Mouse (Mus musculus) hindbrain, embryonic 13.5 days (tissue): ENCODE measurements around the gene Asic4. TPM values are rescaled to one million over a fixed set of nuclear protein-coding genes. Genes with fewer than 3 reads are reported as not detected.

Experiments
- ATAC-seq: fragments of 200-750 bp; cut with Nextera tagmentation; 2 replicates; pipeline ENCODE4 v1.8.0; 2017; ENCODE audit warnings: moderate TSS enrichment; ENCODE audit not compliant: low FRiP score
- H3K27ac ChIP-seq: fragments of 300-500 bp; sonication (generic); 2 replicates; pipeline ENCODE4 v1.5.1; 2015; ENCODE audit warnings: inconsistent platforms, mild to moderate bottlenecking, moderate library complexity
- H3K27me3 ChIP-seq: fragments of 300-500 bp; sonication (generic); 2 replicates; pipeline ENCODE4 v1.6.1; 2015; ENCODE audit warnings: mild to moderate bottlenecking, inconsistent platforms
- H3K36me3 ChIP-seq: fragments of 300-500 bp; sonication (generic); 2 replicates; pipeline ENCODE4 v1.6.1; 2015; ENCODE audit warnings: mild to moderate bottlenecking, inconsistent platforms
- H3K4me1 ChIP-seq: fragments of 300-500 bp; sonication (generic); replicated peaks from 2 replicates; pipeline ENCODE4 v1.6.1; 2015; ENCODE audit warnings: inconsistent platforms
- H3K4me2 ChIP-seq: fragments of 300-500 bp; sonication (generic); 2 replicates; pipeline ENCODE4 v1.6.1; 2015; ENCODE audit warnings: inconsistent platforms, mild to moderate bottlenecking, moderate library complexity
- H3K4me3 ChIP-seq: fragments of 300-500 bp; sonication (generic); 2 replicates; pipeline ENCODE4 v1.5.1; 2015; ENCODE audit warnings: mild to moderate bottlenecking, inconsistent platforms
- H3K9ac ChIP-seq: fragments of 300-500 bp; sonication (generic); 2 replicates; pipeline ENCODE4 v1.6.1; 2015; ENCODE audit warnings: mild to moderate bottlenecking, inconsistent platforms
- H3K9me3 ChIP-seq: fragments of 300-500 bp; sonication (generic); 2 replicates; pipeline ENCODE4 v1.6.1; 2016; ENCODE audit warnings: inconsistent platforms
- WGBS: fragments of 180-500 bp; shearing (Covaris S2); methylation state at CpG from one replicate; pipeline ENCODE4 v1.1.7; 2015; 5-methylcytosine and 5-hydroxymethylcytosine counted together
- polyA plus RNA-seq: library from polyadenylated mRNA; unstranded; fragments of >200 nt; fragmentation: Nextera tagmentation; extraction: Ambion mirVana; gene quantifications from 2 replicates; pipeline ENCODE4 v1.2.1, GENCODE M21; 2015

The Asic4 gene
- polyA plus RNA-seq = 25.9 and 29.3 TPM in 2 replicates

GRCm38 (mm10) chr1:75450314-75451005, at the start of gene Asic4:
Gene Asic4, plus strand, starts transcription at chr1:75450436.
- H3K4me2 ChIP-seq = peak within 1 kb of the TSS; percentile 71
- no peak for ATAC-seq
- H3K9me3 ChIP-seq = no peaks in the 10 kb centered on the region
- H3K4me1 ChIP-seq = peaks cover 98% of the 10 kb centered on the region
- H3K4me3 ChIP-seq = peak within 1 kb of the TSS; percentile 41
- H3K27me3 ChIP-seq = peaks cover 66% of the 10 kb centered on the region
- H3K9ac ChIP-seq = peak within 1 kb of the TSS; percentile 78
- WGBS = 2% methylated on average over 35 of the region's 35 CpGs
- H3K27ac ChIP-seq = peak within 1 kb of the TSS; percentile 93
- no peaks in the 10 kb centered on the region for H3K36me3 ChIP-seq

GRCm38 (mm10) chr1:75400493-75401115, 49.6 kb upstream of the Asic4 start:
- Histone ChIP-seq H3K27me3 (0 out of 2 replicates have a peak, but pooled peaks cover 3% of the 10 kb centered on the region), H3K4me3 (peak overlapping the region; percentile 7; the same call in 1 of the 2 replicates), H3K9ac (peak overlapping the region; percentile 51; the same call in 1 of the 2 replicates), H3K27ac (0 out of 2 replicates have a peak overlapping the region, but pooled peaks have one; percentile 72), H3K9me3 (no peaks in the 10 kb centered on the region), H3K4me1 (peaks cover 25% of the 10 kb centered on the region), H3K36me3 (peaks cover 53% of the 10 kb centered on the region), H3K4me2 (peak overlapping the region; percentile 36)
- WGBS = 48% methylated on average over 6 of the region's 6 CpGs
- no peak for ATAC-seq

- H3K27ac ChIP-seq = no peak overlapping the region
- peaks cover 7% of the 10 kb centered on the region for H3K4me1 ChIP-seq
- H3K4me2 ChIP-seq = no peak overlapping the region
- no peak for ATAC-seq
- WGBS = 88% methylated on average over 3 of the region's 3 CpGs
- no peak overlapping the region for H3K4me3 ChIP-seq
- peaks cover 69% of the 10 kb centered on the region for H3K36me3 ChIP-seq
- no peak overlapping the region for H3K9ac ChIP-seq
- H3K27me3 ChIP-seq = 0 out of 2 replicates have a peak, but pooled peaks cover 3% of the 10 kb centered on the region
- no peaks in the 10 kb centered on the region for H3K9me3 ChIP-seq
These were observed 44.7 kb upstream of the Asic4 start for GRCm38 (mm10) chr1:75405547-75405946.

- no peak overlapping the region for H3K27ac ChIP-seq
- H3K4me3 ChIP-seq = no peak overlapping the region
- 0 out of 2 replicates have a peak, but pooled peaks cover 3% of the 10 kb centered on the region for H3K27me3 ChIP-seq
- no peak for ATAC-seq
- 96% methylated on average over 15 of the region's 15 CpGs for WGBS
- peaks cover 63% of the 10 kb centered on the region for H3K36me3 ChIP-seq
- no peaks in the 10 kb centered on the region for H3K9me3 ChIP-seq
- no peak overlapping the region for H3K9ac ChIP-seq
- H3K4me1 ChIP-seq = peaks cover 6% of the 10 kb centered on the region; the same call in 1 of the 2 replicates
- no peak overlapping the region for H3K4me2 ChIP-seq
These were observed 44.1 kb upstream of the Asic4 start for GRCm38 (mm10) chr1:75406173-75406572.

GRCm38 (mm10) chr1:75407056-75407455, 43.2 kb upstream of the Asic4 start:
- Histone ChIP-seq H3K9me3 (no peaks in the 10 kb centered on the region), H3K9ac (no peak overlapping the region), H3K4me3 (no peak overlapping the region), H3K4me2 (no peak overlapping the region), H3K27ac (no peak overlapping the region), H3K36me3 (peaks cover 54% of the 10 kb centered on the region), H3K4me1 (peaks cover 6% of the 10 kb centered on the region; the same call in 1 of the 2 replicates), H3K27me3 (0 out of 2 replicates have a peak, but pooled peaks cover 3% of the 10 kb centered on the region)
- 94% methylated on average over 9 of the region's 9 CpGs for WGBS
- ATAC-seq = no peak

GRCm38 (mm10) chr1:75408210-75408609, 42.0 kb upstream of the Asic4 start:
- H3K4me1 ChIP-seq = peaks cover 6% of the 10 kb centered on the region; the same call in 1 of the 2 replicates
- H3K27ac ChIP-seq = no peak overlapping the region
- H3K4me3 ChIP-seq = no peak overlapping the region
- ATAC-seq = no peak
- H3K4me2 ChIP-seq = no peak overlapping the region
- H3K36me3 ChIP-seq = peaks cover 43% of the 10 kb centered on the region
- H3K27me3 ChIP-seq = 0 out of 2 replicates have a peak, but pooled peaks cover 3% of the 10 kb centered on the region
- H3K9me3 ChIP-seq = no peaks in the 10 kb centered on the region
- no peak overlapping the region for H3K9ac ChIP-seq
- WGBS = 76% methylated on average over 4 of the region's 4 CpGs

- no peaks in the 10 kb centered on the region for H3K9me3 ChIP-seq
- no peak overlapping the region for H3K4me2 ChIP-seq
- H3K27me3 ChIP-seq = 0 out of 2 replicates have a peak, but pooled peaks cover under 1% of the 10 kb centered on the region
- no peak for ATAC-seq
- H3K4me3 ChIP-seq = no peak overlapping the region
- H3K4me1 ChIP-seq = peaks cover 12% of the 10 kb centered on the region; the same call in 1 of the 2 replicates
- H3K27ac ChIP-seq = no peak overlapping the region
- H3K9ac ChIP-seq = no peak overlapping the region
- peaks cover 30% of the 10 kb centered on the region for H3K36me3 ChIP-seq
- WGBS = 95% methylated on average over 7 of the region's 7 CpGs
These were observed 40.3 kb upstream of the Asic4 start for GRCm38 (mm10) chr1:75409950-75410349.

- WGBS = 96% methylated on average over 3 of the region's 3 CpGs
- Histone ChIP-seq H3K9me3 (no peaks in the 10 kb centered on the region), H3K27ac (no peak overlapping the region), H3K9ac (no peak overlapping the region), H3K27me3 (0 out of 2 replicates have a peak, but pooled peaks cover 7% of the 10 kb centered on the region), H3K36me3 (peaks cover 31% of the 10 kb centered on the region), H3K4me2 (no peak overlapping the region), H3K4me3 (no peak overlapping the region), H3K4me1 (peaks cover 12% of the 10 kb centered on the region; the same call in 1 of the 2 replicates)
- ATAC-seq = no peak
These were observed 38.0 kb upstream of the Asic4 start for GRCm38 (mm10) chr1:75412196-75412595.

GRCm38 (mm10) chr1:75413749-75414148, 36.5 kb upstream of the Asic4 start:
- no peaks in the 10 kb centered on the region for H3K9me3 ChIP-seq
- H3K27me3 ChIP-seq = peaks cover 18% of the 10 kb centered on the region; the same call in 1 of the 2 replicates
- H3K4me1 ChIP-seq = peaks cover 12% of the 10 kb centered on the region; the same call in 1 of the 2 replicates
- H3K27ac ChIP-seq = no peak overlapping the region
- H3K36me3 ChIP-seq = peaks cover 36% of the 10 kb centered on the region
- no peak for ATAC-seq
- no peak overlapping the region for H3K9ac ChIP-seq
- H3K4me2 ChIP-seq = no peak overlapping the region
- 51% methylated on average over 3 of the region's 3 CpGs for whole genome bisulfite sequencing
- no peak overlapping the region for H3K4me3 ChIP-seq

GRCm38 (mm10) chr1:75421794-75422193, 28.4 kb upstream of the Asic4 start:
- Histone ChIP-seq H3K9ac (peak overlapping the region; percentile 69), H3K9me3 (no peaks in the 10 kb centered on the region), H3K36me3 (peaks cover 21% of the 10 kb centered on the region; the same call in 1 of the 2 replicates), H3K27ac (no peak overlapping the region), H3K4me2 (peak overlapping the region; percentile 57), H3K4me3 (peak overlapping the region; percentile 35), H3K27me3 (peaks cover 73% of the 10 kb centered on the region), H3K4me1 (peaks cover 40% of the 10 kb centered on the region)
- WGBS = 4% methylated on average over 19 of the region's 20 CpGs
- no peak for ATAC-seq

- no peaks in the 10 kb centered on the region for H3K9me3 ChIP-seq
- H3K36me3 ChIP-seq = peaks cover 18% of the 10 kb centered on the region; the same call in 1 of the 2 replicates
- peak overlapping the region; percentile 57 for H3K4me2 ChIP-seq
- peak overlapping the region; percentile 35 for H3K4me3 ChIP-seq
- peaks cover 40% of the 10 kb centered on the region for H3K4me1 ChIP-seq
- ATAC-seq = 0 out of 2 replicates have a peak, but pooled peaks have one; percentile 9
- peaks cover 77% of the 10 kb centered on the region for H3K27me3 ChIP-seq
- WGBS = 5% methylated on average over 32 of the region's 32 CpGs
- H3K9ac ChIP-seq = peak overlapping the region; percentile 69
- H3K27ac ChIP-seq = no peak overlapping the region
These were observed 27.9 kb upstream of the Asic4 start for GRCm38 (mm10) chr1:75422216-75422822.
